Mouse (Mus musculus) stomach, postnatal 0 days (tissue): ENCODE measurements around the gene Use1. TPM values are rescaled to one million over a fixed set of nuclear protein-coding genes. Genes with fewer than 3 reads are reported as not detected.

Experiments used
- ATAC-seq: fragments of 200-750 bp; cut with Nextera tagmentation; 2 replicates; pipeline ENCODE4 v1.8.0; 2017; ENCODE audit not compliant: low FRiP score, low TSS enrichment
- DNase-seq: peaks from one replicate; pipeline ENCODE4 v3.0.0-alpha.2; 2016; ENCODE audit warnings: low spot score
- H3K27ac ChIP-seq: fragments of 300-500 bp; sonication (generic); replicated peaks from 2 replicates; pipeline ENCODE4 v1.5.1; 2014; ENCODE audit warnings: mild to moderate bottlenecking, control low read depth
- H3K27me3 ChIP-seq: fragments of 300-500 bp; sonication (generic); 2 replicates; pipeline ENCODE4 v1.6.1; 2014; ENCODE audit warnings: low read length; ENCODE audit not compliant: control insufficient read depth, insufficient read depth
- H3K36me3 ChIP-seq: fragments of 300-500 bp; sonication (generic); 2 replicates; pipeline ENCODE4 v1.6.1; 2014; ENCODE audit warnings: low read length, mixed read lengths; ENCODE audit not compliant: control insufficient read depth, insufficient read depth
- H3K4me1 ChIP-seq: fragments of 300-500 bp; sonication (generic); replicated peaks from 2 replicates; pipeline ENCODE4 v1.6.1; 2014; ENCODE audit warnings: antibody characterized with exemption; ENCODE audit not compliant: control insufficient read depth, insufficient read depth
- H3K4me2 ChIP-seq: fragments of 300-500 bp; sonication (generic); replicated peaks from 2 replicates; pipeline ENCODE4 v1.6.1; 2014; ENCODE audit warnings: low read depth, mild to moderate bottlenecking, control low read depth, moderate library complexity
- H3K4me3 ChIP-seq: fragments of 300-500 bp; sonication (generic); 2 replicates; pipeline ENCODE4 v1.5.1; 2014; ENCODE audit warnings: low read depth, low read length, control low read depth
- H3K9ac ChIP-seq: fragments of 300-500 bp; sonication (generic); 2 replicates; pipeline ENCODE4 v1.6.1; 2014; ENCODE audit warnings: mild to moderate bottlenecking, low read length, control low read depth, mixed read lengths
- H3K9me3 ChIP-seq: fragments of 300-500 bp; sonication (generic); 2 replicates; pipeline ENCODE4 v1.6.1; 2016; ENCODE audit warnings: low read length; ENCODE audit not compliant: control insufficient read depth
- CTCF ChIP-seq: IDR thresholded peaks from 2 replicates; pipeline ENCODE4 v1.5.1; 2016; ENCODE audit warnings: antibody characterized with exemption, low read depth, mild to moderate bottlenecking, moderate library complexity
- EP300 ChIP-seq: optimal IDR thresholded peaks from 2 replicates; pipeline ENCODE3; 2016; ENCODE audit warnings: antibody characterized with exemption
- WGBS: fragments of 180-500 bp; shearing (Covaris S2); extraction: QIAGEN DNeasy Blood & Tissue Kit; methylation state at CpG from one replicate; pipeline ENCODE4 v1.1.7; 2014; 5-methylcytosine and 5-hydroxymethylcytosine counted together
- polyA plus RNA-seq: library from polyadenylated mRNA; unstranded; fragments of >200 nt; fragmentation: Nextera tagmentation; extraction: Ambion mirVana; gene quantifications from 2 replicates; pipeline ENCODE4 v1.2.1, GENCODE M21; 2015

The Use1 gene
- polyA plus RNA-seq, 1 experiment from 2014 or later: 97.1 TPM

- peaks cover 25% of the 10 kb centered on the region for H3K4me1 ChIP-seq
- ATAC-seq (no peak), DNase-seq (peak; percentile 56)
- peak overlapping the region; percentile 95 for H3K4me3 ChIP-seq
- H3K9me3 ChIP-seq: no peaks in the 10 kb centered on the region
- no peak for TF ChIP-seq EP300
- no peak for TF ChIP-seq CTCF
- no peaks in the 10 kb centered on the region for H3K27me3 ChIP-seq
- WGBS: 1% methylated on average over 69 of the region's 72 CpGs
- peaks cover 4% of the 10 kb centered on the region; the same call in 1 of the 2 replicates for H3K36me3 ChIP-seq
- H3K4me2 ChIP-seq: peak overlapping the region; percentile 97
- H3K9ac ChIP-seq: peak overlapping the region; percentile 90
- H3K27ac ChIP-seq: peak overlapping the region; percentile 96
Measured at GRCm38 (mm10) chr8:71380178-71381171, 13.8 kb downstream of the Use1 start.

GRCm38 (mm10) chr8:71381421-71381970 lies 14.8 kb downstream of the Use1 start, which contains the start of gene Nr2f6:
Gene Nr2f6, minus strand, starts transcription at chr8:71381960.
- H3K9ac ChIP-seq: peak within 1 kb of the TSS; percentile 90
- DNase-seq (peak; percentile 85), ATAC-seq (peak; percentile 58)
- peaks cover 4% of the 10 kb centered on the region; the same call in 1 of the 2 replicates for H3K36me3 ChIP-seq
- WGBS: under 1% methylated on average over 56 of the region's 89 CpGs
- H3K4me3 ChIP-seq: peak within 1 kb of the TSS; percentile 95
- TF ChIP-seq CTCF (no peak; the same call in 1 of the 2 replicates), EP300 (no peak)
- H3K9me3 ChIP-seq: no peaks in the 10 kb centered on the region
- H3K4me2 ChIP-seq: peak within 1 kb of the TSS; percentile 97
- H3K27ac ChIP-seq: peak within 1 kb of the TSS; percentile 96
- no peaks in the 10 kb centered on the region for H3K27me3 ChIP-seq
- H3K4me1 ChIP-seq: peaks cover 15% of the 10 kb centered on the region

GRCm38 (mm10) chr8:71381971-71382961 lies 15.6 kb downstream of the Use1 start:
- Histone ChIP-seq H3K27ac (peak overlapping the region; percentile 96), H3K36me3 (peaks cover 1% of the 10 kb centered on the region; the same call in 1 of the 2 replicates), H3K4me3 (peak overlapping the region; percentile 95), H3K9me3 (no peaks in the 10 kb centered on the region), H3K4me2 (peak overlapping the region; percentile 82), H3K9ac (peak overlapping the region; percentile 90), H3K27me3 (no peaks in the 10 kb centered on the region), H3K4me1 (peaks cover 12% of the 10 kb centered on the region)
- DNase-seq (peak; percentile 92), ATAC-seq (peak; percentile 90)
- 2% methylated on average over 43 of the region's 80 CpGs for WGBS
- TF ChIP-seq EP300: no peak

- no peaks in the 10 kb centered on the region for H3K36me3 ChIP-seq
- 28% methylated on average over 10 of the region's 12 CpGs for WGBS
- no peaks in the 10 kb centered on the region for H3K9me3 ChIP-seq
- no peaks in the 10 kb centered on the region for H3K27me3 ChIP-seq
- DNase-seq (no peak), ATAC-seq (no peak)
- H3K4me3 ChIP-seq: no peak overlapping the region
- H3K4me2 ChIP-seq: no peak overlapping the region; the same call in 1 of the 2 replicates
- no peak for TF ChIP-seq EP300
- no peak for TF ChIP-seq CTCF
- H3K9ac ChIP-seq: no peak overlapping the region
- H3K4me1 ChIP-seq: peaks cover 9% of the 10 kb centered on the region
- peak overlapping the region; percentile 96 for H3K27ac ChIP-seq
Measured at GRCm38 (mm10) chr8:71383396-71383795, 16.7 kb downstream of the Use1 start.

GRCm38 (mm10) chr8:71383860-71384259 lies 17.2 kb downstream of the Use1 start:
- Histone ChIP-seq H3K27me3 (no peaks in the 10 kb centered on the region), H3K4me3 (no peak overlapping the region), H3K4me1 (peaks cover 9% of the 10 kb centered on the region), H3K27ac (peak overlapping the region; percentile 96), H3K9me3 (no peaks in the 10 kb centered on the region), H3K4me2 (no peak overlapping the region), H3K36me3 (no peaks in the 10 kb centered on the region), H3K9ac (no peak overlapping the region)
- DNase-seq (peak; percentile 72), ATAC-seq (peak; percentile 25; the same call in 1 of the 2 replicates)
- no peak for TF ChIP-seq CTCF
- TF ChIP-seq EP300: no peak
- WGBS: 42% methylated on average over 3 of the region's 3 CpGs
